Mouse (Mus musculus) left cerebral cortex, adult 6 months (tissue): ENCODE results near the gene Vamp1. TPM values are rescaled to one million over a fixed set of nuclear protein-coding genes. Genes with fewer than 3 reads are reported as not detected.

ENCODE experiments used
- long read RNA-seq, 2 experiments: library from polyadenylated mRNA; unstranded; transcript quantifications; one replicate each; pipeline ENCODE4 v2.0.0; 2019 to 2020
- polyA plus RNA-seq: library from polyadenylated mRNA; unstranded; fragments of <200 nt; fragmentation: Nextera tagmentation; gene quantifications from 2 replicates; pipeline ENCODE4 v1.2.3, GENCODE M21; 2021

The Vamp1 gene
- polyA plus RNA-seq: 37.9 and 46.4 TPM in 2 replicates
- long read RNA-seq, experiment 1, transcript Vamp1-203 (4 exons, 3,011 nt): minor isoform, 12 of 253 reads
- long read RNA-seq, experiment 1, transcript Vamp1-201 (5 exons, 2,772 nt): major isoform, 201 of 253 reads
- long read RNA-seq, experiment 1, partial matches to known transcripts: 35 of 253 reads
- long read RNA-seq, experiment 1, other reads (novel, unspliced or antisense): 5 of 253 reads
- long read RNA-seq, experiment 2, transcript Vamp1-201 (5 exons, 2,772 nt): major isoform, 18 of 35 reads
- long read RNA-seq, experiment 2, partial matches to known transcripts: 6 of 35 reads
- long read RNA-seq, experiment 2, other reads (novel, unspliced or antisense): 10 of 35 reads

GRCm38 (mm10) chr6:125215148-125215954 lies at the start of gene Vamp1:
Vamp1 (plus strand) TSS chr6:125215551.

GRCm38 (mm10) chr6:125166051-125166751 lies 49.1 kb upstream of the Vamp1 start, which contains the start of gene Gapdh:
Gapdh (minus strand) TSS chr6:125166467.

GRCm38 (mm10) chr6:125191332-125192015 lies 23.9 kb upstream of the Vamp1 start, which contains the start of the genes Ncapd2 and Mrpl51:
Ncapd2 (minus strand) TSS chr6:125191701.
Mrpl51 (plus strand) TSS chr6:125191801.

GRCm38 (mm10) chr6:125231117-125232044 lies 16.0 kb downstream of the Vamp1 start, which contains the start of gene Tapbpl:
Tapbpl (minus strand) TSS chr6:125231860.

GRCm38 (mm10) chr6:125236782-125237181 lies 21.4 kb downstream of the Vamp1 start, which contains the start of gene Cd27:
Cd27 (minus strand) TSS chr6:125237010.

GRCm38 (mm10) chr6:125285890-125286289 lies 70.5 kb downstream of the Vamp1 start, which contains the start of gene Tuba3a:
Tuba3a (minus strand) TSS chr6:125286042.

Other genes starting within 250 kb of the Vamp1 start
- 42.6 and 156 TPM in 2 replicates for gene Pianp, start 218.9 kb upstream of the Vamp1 start, polyA plus RNA-seq
- 4.7 and 11.8 TPM in 2 replicates for gene Zfp384, start 206.4 kb upstream of the Vamp1 start, polyA plus RNA-seq
- gene Ing4, start 175.8 kb upstream of the Vamp1 start, polyA plus RNA-seq: 61.4 and 67.8 TPM in 2 replicates
- 1.3 and 2.3 TPM in 2 replicates for gene Acrbp, start 165.9 kb upstream of the Vamp1 start, polyA plus RNA-seq
- 0.87 and 1.2 TPM in 2 replicates for gene Lpar5, start 147.6 kb upstream of the Vamp1 start, polyA plus RNA-seq
- 52.1 and 67.3 TPM in 2 replicates for gene Chd4, start 119.6 kb upstream of the Vamp1 start, polyA plus RNA-seq
- 14.6 and 14.8 TPM in 2 replicates for gene Nop2, start 83.6 kb upstream of the Vamp1 start, polyA plus RNA-seq
- 20.1 and 21.2 TPM in 2 replicates for gene Iffo1, start 70.3 kb upstream of the Vamp1 start, polyA plus RNA-seq
- 2,886 and 3,956 TPM in 2 replicates for gene Gapdh, start 49.1 kb upstream of the Vamp1 start, polyA plus RNA-seq
- 3.2 and 4.5 TPM in 2 replicates for gene Ncapd2, start 23.9 kb upstream of the Vamp1 start, polyA plus RNA-seq
- 102 and 129 TPM in 2 replicates for gene Mrpl51, start 23.8 kb upstream of the Vamp1 start, polyA plus RNA-seq
- gene Tapbpl, start 16.3 kb downstream of the Vamp1 start, polyA plus RNA-seq: 6.8 and 8.6 TPM in 2 replicates
- 0.43 and 0.77 TPM in 2 replicates for gene Cd27, start 21.5 kb downstream of the Vamp1 start, polyA plus RNA-seq
- gene Tuba3a, start 70.5 kb downstream of the Vamp1 start, polyA plus RNA-seq: not detected in 2 replicates
- 3.4 and 6.8 TPM in 2 replicates for gene Ltbr, start 98.3 kb downstream of the Vamp1 start, polyA plus RNA-seq
- gene Scnn1a, start 105.1 kb downstream of the Vamp1 start, polyA plus RNA-seq: 1.3 and 2.2 TPM in 2 replicates
- 5.5 and 10.6 TPM in 2 replicates for gene Tnfrsf1a, start 133.8 kb downstream of the Vamp1 start, polyA plus RNA-seq
- gene Plekhg6, start 165.2 kb downstream of the Vamp1 start, polyA plus RNA-seq: 0.06 and 0.10 TPM in 2 replicates